ENCODE assay signal across 23 mouse cellular contexts in the genomic region with DNA sequence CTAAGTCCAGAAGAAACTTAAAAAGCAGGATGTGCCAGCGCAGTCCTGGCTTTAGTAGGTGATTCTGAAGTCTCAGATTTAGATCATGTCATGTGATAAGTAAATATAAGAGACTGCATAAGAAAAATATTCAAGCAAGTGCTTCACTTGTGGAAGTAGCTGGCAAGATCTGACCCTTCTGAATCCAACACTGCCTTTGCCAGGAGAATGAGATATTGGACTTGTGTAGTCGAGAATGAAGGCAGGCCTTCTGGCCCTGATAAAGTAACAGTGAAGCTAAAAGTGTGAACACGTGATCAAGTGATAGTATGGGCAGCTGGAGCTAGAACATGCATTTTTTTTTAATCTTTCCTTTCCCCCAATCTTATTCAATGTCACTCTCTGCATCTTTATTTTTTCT.
"Had no signal": no experiment of that assay in that cellular context is flagged by ENCODE, and none has a peak within 500 bp of the region (broad histone marks: within the 10 kb centered on the region; RNA-seq: fewer than 3 reads in every experiment).

No protein-coding gene starts in this region.

- H3K4me3 ChIP-seq: heart, embryonic 10.5 days; heart, embryonic 13.5 days; heart, embryonic 15.5 days; hindbrain, embryonic 13.5 days; hindbrain, embryonic 15.5 days; layer of hippocampus, adult 2 months; left cerebral cortex, adult 2 months; limb, embryonic 10.5 days; limb, embryonic 12.5 days had no signal

- H3K36me3 ChIP-seq: heart, embryonic 10.5 days; heart, embryonic 13.5 days; heart, embryonic 15.5 days; hindbrain, embryonic 13.5 days; hindbrain, embryonic 15.5 days; limb, embryonic 10.5 days; limb, embryonic 12.5 days had no signal

- H3K9me3 ChIP-seq: heart, embryonic 10.5 days; heart, embryonic 13.5 days; heart, embryonic 15.5 days; hindbrain, embryonic 13.5 days; hindbrain, embryonic 15.5 days; limb, embryonic 10.5 days; limb, embryonic 12.5 days had no signal

- H3K4me2 ChIP-seq: heart, embryonic 13.5 days; heart, embryonic 15.5 days; hindbrain, embryonic 13.5 days; hindbrain, embryonic 15.5 days; limb, embryonic 12.5 days; liver, embryonic 11.5 days had no signal

- H3K9ac ChIP-seq: heart, embryonic 13.5 days; heart, embryonic 15.5 days; hindbrain, embryonic 13.5 days; hindbrain, embryonic 15.5 days; limb, embryonic 12.5 days had no signal

- ATAC-seq: hindbrain, postnatal 0 days; intestine, embryonic 16.5 days had no signal

- DNase-seq: gastrocnemius, postnatal 14 days; gastrocnemius, postnatal 36 days; heart, adult 18-20 months; heart, postnatal 36 days; kidney, adult 11 months; kidney, adult 2 months; kidney, adult 9 months; kidney, postnatal 10 days; kidney, postnatal 25 days; kidney, postnatal 4 days; liver had no signal

- H3K4me1 ChIP-seq: heart, embryonic 10.5 days; heart, embryonic 13.5 days; heart, embryonic 15.5 days; hindbrain, embryonic 13.5 days; hindbrain, embryonic 15.5 days; limb, embryonic 10.5 days; limb, embryonic 12.5 days had no signal

- H3K27ac ChIP-seq: heart, embryonic 10.5 days; heart, embryonic 13.5 days; heart, embryonic 15.5 days; hindbrain, embryonic 13.5 days; hindbrain, embryonic 15.5 days; hindbrain, postnatal 0 days; layer of hippocampus, adult 2 months; left cerebral cortex, adult 2 months; limb, embryonic 10.5 days; limb, embryonic 12.5 days had no signal

- H3K27me3 ChIP-seq: heart, embryonic 13.5 days; heart, embryonic 15.5 days; limb, embryonic 12.5 days had no signal
